Comparison of ENCODE assay signal across 8 mouse cellular contexts in the genomic region with DNA sequence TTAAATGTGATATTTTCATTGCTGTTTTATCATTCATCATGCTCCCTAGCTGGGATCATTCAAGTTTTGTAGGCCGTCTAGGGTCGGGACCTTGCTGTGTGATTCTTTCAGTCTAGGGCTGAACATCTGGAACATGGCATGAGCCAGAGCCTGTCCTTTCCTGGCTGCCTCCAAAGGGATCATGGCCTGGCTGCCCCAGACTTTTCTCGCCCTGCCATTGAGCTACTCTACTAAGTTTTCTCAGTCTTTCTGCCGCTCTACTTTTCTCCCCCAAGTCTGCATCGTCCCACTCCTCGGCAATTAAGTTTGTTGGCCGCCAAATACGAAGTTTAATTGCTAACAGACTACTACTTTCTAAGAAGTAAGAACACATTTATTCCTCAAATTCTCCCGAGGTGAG. TPM values are rescaled to one million over a fixed set of nuclear protein-coding genes. Genes with fewer than 3 reads are reported as not detected.
DNase-seq lines count a peak whose midpoint lies in the region; ATAC-seq lines count a peak whose summit lies in the region.

No protein-coding gene starts in this region.

- H3K4me3 ChIP-seq in hindbrain, embryonic 12.5 days = peak overlapping the region; percentile 90
- H3K4me3 ChIP-seq in liver, embryonic 16.5 days (ENCODE audit: low read depth, low read length) = peak overlapping the region; percentile 86

- peak overlapping the region; percentile 93 for H3K9ac ChIP-seq in hindbrain, embryonic 12.5 days
- H3K9ac ChIP-seq in liver, embryonic 16.5 days (ENCODE audit: low read depth, low read length) = peak overlapping the region; percentile 90

- no peaks in the 10 kb centered on the region for H3K9me3 ChIP-seq in hindbrain, embryonic 12.5 days (replicated peaks)
- H3K9me3 ChIP-seq in liver, embryonic 16.5 days (replicated peaks; ENCODE audit: control insufficient read depth, low read length) = no peaks in the 10 kb centered on the region

- ATAC-seq in hindbrain, embryonic 12.5 days (ENCODE audit: low FRiP score) = no peak
- no peak for ATAC-seq in liver, embryonic 16.5 days (ENCODE audit: low read depth)
- ATAC-seq in megakaryocyte progenitor cell, adult 5-6 weeks (replicated peaks; ENCODE audit: poor library complexity) = no peak

- peaks cover 53% of the 10 kb centered on the region for H3K36me3 ChIP-seq in hindbrain, embryonic 12.5 days
- H3K36me3 ChIP-seq in liver, embryonic 16.5 days (ENCODE audit: control insufficient read depth, insufficient read depth) = peaks cover 23% of the 10 kb centered on the region

- H3K27ac ChIP-seq in hindbrain, embryonic 12.5 days = no peak overlapping the region; the same call in 1 of the 2 replicates
- H3K27ac ChIP-seq in liver, embryonic 16.5 days (ENCODE audit: low read length) = no peak overlapping the region

- 18% methylated on average over 9 of the region's 9 CpGs for WGBS in hindbrain, embryonic 12.5 days
- 22% methylated on average over 9 of the region's 9 CpGs for WGBS in liver, embryonic 16.5 days (ENCODE audit: insufficient replicate concordance)

- no peaks in the 10 kb centered on the region for H3K27me3 ChIP-seq in hindbrain, embryonic 12.5 days
- H3K27me3 ChIP-seq in liver, embryonic 16.5 days (ENCODE audit: control insufficient read depth, insufficient read depth, low read depth, low read length) = no peaks in the 10 kb centered on the region

- peak overlapping the region; percentile 79 for H3K4me2 ChIP-seq in hindbrain, embryonic 12.5 days (replicated peaks)
- H3K4me2 ChIP-seq in liver, embryonic 16.5 days (ENCODE audit: low read depth, low read length) = peak overlapping the region; percentile 83

- peaks cover 19% of the 10 kb centered on the region for H3K4me1 ChIP-seq in hindbrain, embryonic 12.5 days
- H3K4me1 ChIP-seq in liver, embryonic 16.5 days (ENCODE audit: control insufficient read depth, low read depth, low read length) = peaks cover 12% of the 10 kb centered on the region

- DNase-seq in heart, adult 11 months = peak; percentile 96
- no peak for DNase-seq in heart, postnatal 4 days
- DNase-seq in embryo, embryonic 10.5 days (ENCODE audit: low spot score) = peak; percentile 59
- no peak for DNase-seq in layer of hippocampus, postnatal 14 days (ENCODE audit: low spot score in 2 of 2)
- DNase-seq in urinary bladder, adult 2 months (ENCODE audit: low spot score) = no peak

RNA-seq across cellular contexts. Expression of gene Tmem214, which starts 1.2 kb away (rescaled TPM):
- 10 to 100 TPM; 44.4 to 50.0 TPM for total RNA-seq in heart, postnatal 4 days (2021)
- 66.8 and 68.5 TPM in 2 replicates for polyA plus RNA-seq in hindbrain, embryonic 12.5 days (2016; fragmentation: Nextera tagmentation; extraction: Ambion mirVana)
- polyA plus RNA-seq in liver, embryonic 16.5 days (2015; fragmentation: Nextera tagmentation; extraction: Ambion mirVana) = 40.1 and 41.7 TPM in 2 replicates
- total RNA-seq in megakaryocyte progenitor cell, adult 5-6 weeks (2015) = 18.2 and 23.9 TPM in 2 replicates
- 20.9 and 38.4 TPM in 2 replicates for total RNA-seq in megakaryocyte progenitor cell, adult 5-6 weeks (2017)
- total RNA-seq in layer of hippocampus, postnatal 14 days (2021) = 10 to 100 TPM; 62.4 to 69.4 TPM
- polyA plus RNA-seq in urinary bladder, adult 2 months (2012; rRNA removed) = 52.8 and 60.7 TPM in 2 replicates

RNA-seq across cellular contexts. Expression of gene Agbl5, which starts 19.5 kb away (rescaled TPM):
- 10 to 100 TPM; 11.8 to 12.7 TPM for total RNA-seq in heart, postnatal 4 days (2021)
- polyA plus RNA-seq in hindbrain, embryonic 12.5 days (2016; fragmentation: Nextera tagmentation; extraction: Ambion mirVana) = 32.4 and 36.9 TPM in 2 replicates
- 5.7 and 6.1 TPM in 2 replicates for polyA plus RNA-seq in liver, embryonic 16.5 days (2015; fragmentation: Nextera tagmentation; extraction: Ambion mirVana)
- total RNA-seq in megakaryocyte progenitor cell, adult 5-6 weeks (2015) = 12.4 and 13.8 TPM in 2 replicates
- 7.7 and 8.4 TPM in 2 replicates for total RNA-seq in megakaryocyte progenitor cell, adult 5-6 weeks (2017)
- total RNA-seq in layer of hippocampus, postnatal 14 days (2021) = 10 to 100 TPM; 12.7 to 14.7 TPM
- 16.5 and 16.6 TPM in 2 replicates for polyA plus RNA-seq in urinary bladder, adult 2 months (2012; rRNA removed)

RNA-seq across cellular contexts. Expression of gene Ost4, which starts 38.6 kb away (rescaled TPM):
- 100 to 1,000 TPM; 170 TPM for total RNA-seq in heart, postnatal 4 days (2021)
- 256 and 303 TPM in 2 replicates for polyA plus RNA-seq in hindbrain, embryonic 12.5 days (2016; fragmentation: Nextera tagmentation; extraction: Ambion mirVana)
- 311 and 346 TPM in 2 replicates for polyA plus RNA-seq in liver, embryonic 16.5 days (2015; fragmentation: Nextera tagmentation; extraction: Ambion mirVana)
- 439 and 494 TPM in 2 replicates for total RNA-seq in megakaryocyte progenitor cell, adult 5-6 weeks (2015)
- total RNA-seq in megakaryocyte progenitor cell, adult 5-6 weeks (2017) = 259 and 297 TPM in 2 replicates
- 100 to 1,000 TPM; 100 to 108 TPM for total RNA-seq in layer of hippocampus, postnatal 14 days (2021)
- polyA plus RNA-seq in urinary bladder, adult 2 months (2012; rRNA removed) = 268 and 335 TPM in 2 replicates

RNA-seq across cellular contexts. Expression of gene Emilin1, which starts 44.2 kb away (rescaled TPM):
- total RNA-seq in heart, postnatal 4 days (2021) = 10 to 100 TPM; 83.4 to 93.2 TPM
- polyA plus RNA-seq in hindbrain, embryonic 12.5 days (2016; fragmentation: Nextera tagmentation; extraction: Ambion mirVana) = 121 and 122 TPM in 2 replicates
- polyA plus RNA-seq in liver, embryonic 16.5 days (2015; fragmentation: Nextera tagmentation; extraction: Ambion mirVana) = 37.2 and 39.1 TPM in 2 replicates
- 49.7 and 64.5 TPM in 2 replicates for total RNA-seq in megakaryocyte progenitor cell, adult 5-6 weeks (2015)
- 98.6 and 99.3 TPM in 2 replicates for total RNA-seq in megakaryocyte progenitor cell, adult 5-6 weeks (2017)
- total RNA-seq in layer of hippocampus, postnatal 14 days (2021) = 1 to 10 TPM; 3.9 to 4.5 TPM
- polyA plus RNA-seq in urinary bladder, adult 2 months (2012; rRNA removed) = 59.2 and 104 TPM in 2 replicates

RNA-seq across cellular contexts. Expression of gene Khk, which starts 52.2 kb away (rescaled TPM):
- total RNA-seq in heart, postnatal 4 days (2021) = 1 to 10 TPM; 6.4 to 9.2 TPM
- polyA plus RNA-seq in hindbrain, embryonic 12.5 days (2016; fragmentation: Nextera tagmentation; extraction: Ambion mirVana) = 5.6 and 7.1 TPM in 2 replicates
- polyA plus RNA-seq in liver, embryonic 16.5 days (2015; fragmentation: Nextera tagmentation; extraction: Ambion mirVana) = 31.7 and 36.0 TPM in 2 replicates
- total RNA-seq in megakaryocyte progenitor cell, adult 5-6 weeks (2015) = 74.3 and 88.2 TPM in 2 replicates
- total RNA-seq in megakaryocyte progenitor cell, adult 5-6 weeks (2017) = 62.2 and 82.9 TPM in 2 replicates
- total RNA-seq in layer of hippocampus, postnatal 14 days (2021) = 10 to 100 TPM; 11.5 to 12.9 TPM
- polyA plus RNA-seq in urinary bladder, adult 2 months (2012; rRNA removed) = 38.4 and 38.9 TPM in 2 replicates

Comparison
In these comparisons a context has a peak if more than half of its experiments do, and no peak if none do; other contexts are left out.
1. DNase-seq: peak in heart, adult 11 months (single experiment) and embryo, embryonic 10.5 days (single experiment); none in heart, postnatal 4 days (single experiment), layer of hippocampus, postnatal 14 days (0 of 2) and urinary bladder, adult 2 months (single experiment).